Mouse (Mus musculus) forebrain, embryonic 10.5 days (tissue): ENCODE results near the gene Spns2. TPM values are rescaled to one million over a fixed set of nuclear protein-coding genes. Genes with fewer than 3 reads are reported as not detected.

Experiments used
- DNase-seq: peaks from one replicate; pipeline ENCODE4 v3.0.0-alpha.2; 2017; ENCODE audit warnings: low spot score; ENCODE audit errors: extremely low spot score
- H3K27ac ChIP-seq: fragments of 300-500 bp; sonication (generic); 2 replicates; pipeline ENCODE4 v1.5.1; 2016; ENCODE audit warnings: mild to moderate bottlenecking
- H3K27me3 ChIP-seq: fragments of 300-500 bp; sonication (generic); 2 replicates; pipeline ENCODE4 v1.6.1; 2016; ENCODE audit warnings: mild to moderate bottlenecking; ENCODE audit not compliant: poor library complexity, severe bottlenecking
- H3K36me3 ChIP-seq: fragments of 300-500 bp; sonication (generic); replicated peaks from 2 replicates; pipeline ENCODE4 v1.6.1; 2016; ENCODE audit warnings: mild to moderate bottlenecking, moderate library complexity
- H3K4me1 ChIP-seq: fragments of 300-500 bp; sonication (generic); 2 replicates; pipeline ENCODE4 v1.6.1; 2016
- H3K4me3 ChIP-seq: fragments of 300-500 bp; sonication (generic); 2 replicates; pipeline ENCODE4 v1.5.1; 2016; ENCODE audit warnings: mild to moderate bottlenecking, moderate library complexity
- H3K9me3 ChIP-seq: fragments of 300-500 bp; sonication (generic); 2 replicates; pipeline ENCODE4 v1.6.1; 2016; ENCODE audit warnings: mild to moderate bottlenecking, moderate library complexity
- WGBS: fragments of 180-500 bp; shearing (Covaris S2); methylation state at CpG from one replicate; pipeline ENCODE4 v1.1.7; 2016; 5-methylcytosine and 5-hydroxymethylcytosine counted together
- polyA plus RNA-seq: library from polyadenylated mRNA; unstranded; fragments of >200 nt; fragmentation: Nextera tagmentation; extraction: Ambion mirVana; gene quantifications from 2 replicates; pipeline ENCODE4 v1.2.1, GENCODE M21; 2016

Spns2 gene
- polyA plus RNA-seq, 1 experiment from 2014 or later = 3.0 TPM

GRCm38 (mm10) chr11:72496066-72496465 lies 6.4 kb upstream of the Spns2 start:
- Histone ChIP-seq H3K9me3 (no peaks in the 10 kb centered on the region), H3K4me1 (peaks cover 8% of the 10 kb centered on the region), H3K4me3 (no peak overlapping the region), H3K27ac (no peak overlapping the region), H3K27me3 (peaks cover 12% of the 10 kb centered on the region), H3K36me3 (no peaks in the 10 kb centered on the region)
- 64% methylated on average over 3 of the region's 3 CpGs for WGBS
- no peak for DNase-seq

DNA sequence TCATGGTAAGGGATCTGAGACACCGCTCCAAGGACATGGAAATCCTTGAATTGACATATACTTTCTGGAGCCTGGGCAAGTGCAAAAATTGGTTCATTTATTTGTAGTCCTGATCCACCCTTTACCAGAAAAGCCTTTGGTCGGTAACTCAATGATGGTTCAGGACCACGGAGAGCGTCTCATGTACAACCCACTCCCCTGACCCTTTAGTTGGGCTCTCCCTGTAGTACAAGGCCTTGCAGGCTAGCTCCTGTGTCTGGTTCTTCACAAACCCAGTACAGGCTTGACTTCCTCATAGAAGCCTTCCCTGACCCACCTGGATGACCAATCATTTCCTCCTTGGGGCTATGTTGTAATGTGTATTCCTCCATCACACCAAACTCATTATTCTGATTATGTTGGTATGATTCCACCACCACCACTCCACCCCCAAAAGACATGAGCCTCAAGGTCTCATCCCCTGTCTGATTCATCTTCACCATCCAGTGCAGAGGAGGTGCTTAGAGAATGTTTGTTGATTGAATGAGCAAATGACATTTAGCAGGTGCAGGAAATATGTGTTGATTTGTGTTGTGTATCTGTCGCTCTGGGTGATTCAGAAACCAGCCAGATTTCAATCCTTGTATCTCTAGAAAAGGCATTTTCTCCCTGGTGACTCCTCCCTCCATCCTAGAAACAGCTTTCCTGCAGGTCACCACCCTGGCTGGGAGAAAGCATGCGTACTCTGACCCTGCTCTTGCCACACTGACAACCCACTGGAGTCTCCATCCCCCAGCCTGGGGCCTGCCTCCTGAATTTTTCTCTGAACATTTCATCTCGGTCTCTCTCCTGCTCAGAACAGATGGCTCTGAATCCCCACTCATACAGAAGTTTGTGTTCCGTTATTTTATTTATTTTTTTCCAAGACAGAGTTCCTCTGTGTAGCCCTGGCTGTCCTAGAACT lies 4.6 kb upstream of the Spns2 start:
- H3K4me1 ChIP-seq = peaks cover 17% of the 10 kb centered on the region
- no peaks in the 10 kb centered on the region for H3K36me3 ChIP-seq
- H3K27me3 ChIP-seq = peaks cover 29% of the 10 kb centered on the region
- no peak overlapping the region for H3K4me3 ChIP-seq
- no peaks in the 10 kb centered on the region for H3K9me3 ChIP-seq
- H3K27ac ChIP-seq = no peak overlapping the region
- whole genome bisulfite sequencing = 55% methylated on average over 8 of the region's 8 CpGs
- DNase-seq = no peak

GRCm38 (mm10) chr11:72491130-72491960 lies 1.6 kb upstream of the Spns2 start:
- no peaks in the 10 kb centered on the region for H3K9me3 ChIP-seq
- H3K4me1 ChIP-seq = peaks cover 30% of the 10 kb centered on the region
- H3K27me3 ChIP-seq = peaks cover 59% of the 10 kb centered on the region
- WGBS = 74% methylated on average over 15 of the region's 15 CpGs
- H3K27ac ChIP-seq = no peak overlapping the region
- no peaks in the 10 kb centered on the region for H3K36me3 ChIP-seq
- no peak for DNase-seq
- H3K4me3 ChIP-seq = no peak overlapping the region

GRCm38 (mm10) chr11:72489397-72489796 lies 307 bp downstream of the Spns2 start:
- Histone ChIP-seq H3K4me3 (peak overlapping the region; percentile 68), H3K9me3 (no peaks in the 10 kb centered on the region), H3K27ac (peak overlapping the region; percentile 76), H3K36me3 (no peaks in the 10 kb centered on the region), H3K4me1 (peaks cover 40% of the 10 kb centered on the region), H3K27me3 (peaks cover 67% of the 10 kb centered on the region)
- under 1% methylated on average over 42 of the region's 42 CpGs for WGBS
- no peak for DNase-seq

DNA sequence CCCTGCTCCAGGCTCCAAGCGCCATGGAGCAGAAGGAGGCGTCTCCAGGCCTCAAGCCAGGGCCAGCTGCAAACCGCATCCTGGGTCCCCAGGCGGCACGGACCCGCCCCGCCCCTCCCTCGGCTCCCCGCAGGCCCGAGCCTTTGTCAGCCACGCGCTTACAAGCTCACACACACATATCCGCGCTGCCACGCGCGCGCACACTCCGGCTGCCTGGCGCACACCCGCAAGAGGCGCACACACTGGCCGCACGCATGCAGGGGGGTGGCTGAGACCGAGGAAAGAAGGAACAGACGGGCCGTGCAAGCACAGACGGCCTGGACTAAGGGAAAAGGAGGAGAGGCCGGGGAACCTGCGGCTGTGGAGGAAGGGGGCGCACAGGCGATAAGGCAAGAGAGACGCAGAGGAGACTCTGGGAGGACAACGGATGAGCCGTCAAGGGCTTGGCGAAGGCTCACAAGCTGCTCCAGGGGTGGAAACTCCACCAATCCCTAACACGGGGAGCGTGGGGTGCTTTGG lies 892 bp downstream of the Spns2 start:
- no peaks in the 10 kb centered on the region for H3K36me3 ChIP-seq
- peak; percentile 39 for DNase-seq
- peak overlapping the region; percentile 68 for H3K4me3 ChIP-seq
- peaks cover 40% of the 10 kb centered on the region for H3K4me1 ChIP-seq
- peaks cover 67% of the 10 kb centered on the region for H3K27me3 ChIP-seq
- H3K9me3 ChIP-seq = no peaks in the 10 kb centered on the region
- peak overlapping the region; percentile 76 for H3K27ac ChIP-seq
- under 1% methylated on average over 38 of the region's 38 CpGs for WGBS

DNA sequence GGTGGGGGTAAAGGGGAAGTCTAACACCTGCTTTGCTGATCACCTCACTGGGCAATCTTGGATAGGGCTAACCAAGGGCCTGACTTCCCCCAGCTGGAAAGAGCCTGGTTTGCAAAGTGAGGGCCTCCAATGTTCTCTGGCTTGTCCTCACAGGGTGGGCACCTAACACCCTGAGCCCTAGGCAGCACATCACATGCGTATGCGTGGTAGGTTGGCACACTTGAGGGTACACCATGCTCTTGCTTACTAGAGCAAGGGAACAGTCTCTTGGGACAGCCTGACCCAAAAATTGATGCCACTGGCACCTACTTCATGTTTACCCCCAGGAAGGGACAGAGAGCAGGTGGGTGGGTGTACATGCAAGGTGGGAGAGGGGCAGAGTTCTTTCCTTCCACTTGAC lies 2.0 kb downstream of the Spns2 start:
- DNase-seq = no peak
- Histone ChIP-seq H3K36me3 (no peaks in the 10 kb centered on the region), H3K4me3 (peak overlapping the region; percentile 68), H3K27ac (no peak overlapping the region), H3K4me1 (peaks cover 40% of the 10 kb centered on the region), H3K9me3 (no peaks in the 10 kb centered on the region), H3K27me3 (peaks cover 67% of the 10 kb centered on the region)
- WGBS = 89% methylated on average over 2 of the region's 2 CpGs

DNA sequence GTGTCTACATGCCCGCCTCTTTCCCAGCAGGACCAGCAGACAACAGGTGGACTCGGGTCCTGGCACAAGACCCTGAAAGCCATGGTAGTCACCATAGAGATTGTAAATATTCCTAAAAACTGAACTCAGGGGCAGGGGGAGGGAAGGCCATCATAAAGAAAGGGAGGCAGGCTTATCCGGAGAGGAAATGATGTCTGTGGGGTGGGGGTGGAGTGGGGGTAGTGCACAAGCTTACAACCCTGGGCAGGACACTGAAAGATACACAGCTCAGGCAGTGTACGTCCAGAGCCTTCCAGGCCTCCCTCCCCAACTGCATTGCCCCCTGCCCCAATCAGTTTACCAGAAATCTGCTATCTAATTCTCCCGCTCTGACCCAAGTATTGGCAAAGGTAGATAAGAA lies 2.5 kb downstream of the Spns2 start:
- DNase-seq = no peak
- H3K27me3 ChIP-seq = peaks cover 66% of the 10 kb centered on the region
- H3K4me3 ChIP-seq = peak overlapping the region; percentile 68
- peaks cover 39% of the 10 kb centered on the region for H3K4me1 ChIP-seq
- no peaks in the 10 kb centered on the region for H3K36me3 ChIP-seq
- H3K9me3 ChIP-seq = no peaks in the 10 kb centered on the region
- WGBS = 69% methylated on average over 5 of the region's 5 CpGs
- peak overlapping the region; percentile 22; the same call in 1 of the 2 replicates for H3K27ac ChIP-seq

DNA sequence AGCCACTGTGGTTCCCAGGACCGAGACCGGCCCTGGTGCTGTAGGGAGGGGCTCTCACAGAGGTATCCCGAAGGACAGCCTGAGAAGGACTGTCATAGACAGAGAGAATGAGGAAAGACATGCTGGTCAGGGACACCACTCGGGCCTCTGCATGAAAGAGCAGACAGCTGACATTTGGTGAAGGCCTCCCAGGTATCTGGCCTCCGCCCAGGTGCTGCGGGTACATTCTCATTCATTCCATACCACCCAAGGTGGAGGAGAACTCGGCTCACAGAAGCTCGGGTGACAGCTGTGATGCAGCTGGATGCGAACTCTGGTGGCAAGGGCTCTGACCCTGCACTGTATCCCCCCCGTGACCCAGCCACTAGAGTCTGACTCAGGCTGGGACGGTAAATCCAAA lies 3.7 kb downstream of the Spns2 start:
- peaks cover 32% of the 10 kb centered on the region for H3K4me1 ChIP-seq
- no peaks in the 10 kb centered on the region for H3K9me3 ChIP-seq
- H3K4me3 ChIP-seq = no peak overlapping the region
- 77% methylated on average over 11 of the region's 11 CpGs for WGBS
- H3K27me3 ChIP-seq = peaks cover 54% of the 10 kb centered on the region
- H3K27ac ChIP-seq = no peak overlapping the region
- no peaks in the 10 kb centered on the region for H3K36me3 ChIP-seq
- DNase-seq = no peak

DNA sequence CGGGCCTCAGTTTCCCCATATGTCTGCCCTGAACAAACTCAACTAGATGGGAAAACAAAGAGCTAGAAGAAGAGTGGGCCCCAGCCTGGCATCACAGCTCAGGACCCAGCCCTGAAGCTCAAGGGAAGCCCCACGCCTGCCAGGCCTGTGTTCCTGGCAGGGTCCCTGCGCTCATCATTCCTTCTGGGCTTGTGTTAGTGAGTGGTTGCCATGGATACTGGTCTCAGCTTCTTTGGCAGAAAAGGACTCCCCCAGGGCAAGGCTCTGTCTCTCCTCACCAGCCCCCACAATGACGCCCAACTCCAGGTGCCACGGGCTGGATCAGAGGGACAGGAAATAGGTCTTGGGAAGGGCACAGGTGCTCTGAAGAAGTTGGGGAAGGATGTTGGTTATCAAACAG lies 4.5 kb downstream of the Spns2 start:
- DNase-seq = no peak
- Histone ChIP-seq H3K9me3 (no peaks in the 10 kb centered on the region), H3K4me3 (no peak overlapping the region), H3K4me1 (peaks cover 31% of the 10 kb centered on the region), H3K36me3 (no peaks in the 10 kb centered on the region), H3K27ac (peak overlapping the region; percentile 30; the same call in 1 of the 2 replicates), H3K27me3 (peaks cover 46% of the 10 kb centered on the region)
- WGBS = 77% methylated on average over 5 of the region's 5 CpGs

DNA sequence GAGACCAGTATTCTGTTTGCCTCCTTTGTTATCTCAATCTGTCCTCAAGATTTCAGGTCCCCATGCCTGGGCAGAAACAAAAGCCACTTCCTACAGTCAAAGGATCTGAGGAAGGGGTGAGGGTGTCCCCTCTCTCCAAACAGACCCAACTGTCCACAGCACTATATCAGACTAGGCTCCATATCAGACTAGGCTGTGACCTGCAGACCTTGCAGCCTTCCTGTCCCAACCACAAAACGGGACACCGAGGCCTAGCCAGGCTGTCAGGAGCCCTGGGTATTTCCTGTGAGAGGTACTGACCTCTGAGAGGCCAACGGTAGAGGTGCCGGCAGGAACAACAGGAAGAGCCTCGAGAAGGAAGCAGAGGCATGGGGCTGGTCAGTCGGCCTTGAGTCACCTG lies 5.2 kb downstream of the Spns2 start:
- WGBS = 71% methylated on average over 6 of the region's 6 CpGs
- peaks cover 25% of the 10 kb centered on the region for H3K4me1 ChIP-seq
- H3K4me3 ChIP-seq = no peak overlapping the region
- no peaks in the 10 kb centered on the region for H3K36me3 ChIP-seq
- H3K9me3 ChIP-seq = no peaks in the 10 kb centered on the region
- no peak for DNase-seq
- 0 out of 2 replicates have a peak overlapping the region, but pooled peaks have one; percentile 11 for H3K27ac ChIP-seq
- H3K27me3 ChIP-seq = peaks cover 40% of the 10 kb centered on the region

GRCm38 (mm10) chr11:72481952-72482351 lies 7.8 kb downstream of the Spns2 start:
- Histone ChIP-seq H3K9me3 (no peaks in the 10 kb centered on the region), H3K36me3 (no peaks in the 10 kb centered on the region), H3K4me3 (no peak overlapping the region), H3K27me3 (peaks cover 14% of the 10 kb centered on the region), H3K4me1 (peaks cover 28% of the 10 kb centered on the region), H3K27ac (peak overlapping the region; percentile 67; the same call in 1 of the 2 replicates)
- 86% methylated on average over 4 of the region's 4 CpGs for WGBS
- DNase-seq = no peak

DNA sequence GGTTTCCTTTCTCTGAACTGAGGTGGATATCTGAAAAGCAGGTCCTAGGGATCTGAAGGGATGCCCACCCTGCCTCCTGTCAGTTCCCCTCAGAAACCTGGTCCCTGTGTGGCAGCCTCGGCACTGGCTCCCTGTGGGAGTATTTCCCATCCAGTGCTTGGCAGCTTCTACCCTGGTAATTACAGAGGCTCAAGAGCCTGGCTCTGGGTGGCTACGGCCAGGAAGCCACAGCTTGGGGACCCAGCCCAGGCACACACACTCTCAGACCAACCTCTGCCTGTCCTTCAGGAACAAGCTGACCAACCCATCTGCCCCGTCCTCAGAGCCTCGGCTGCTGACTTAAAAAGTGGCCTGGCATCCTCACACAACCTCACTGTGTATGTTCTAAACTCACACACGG lies 8.4 kb downstream of the Spns2 start:
- no peaks in the 10 kb centered on the region for H3K36me3 ChIP-seq
- no peak for DNase-seq
- peaks cover 8% of the 10 kb centered on the region; the same call in 1 of the 2 replicates for H3K27me3 ChIP-seq
- 83% methylated on average over 5 of the region's 5 CpGs for WGBS
- no peaks in the 10 kb centered on the region for H3K9me3 ChIP-seq
- peak overlapping the region; percentile 67 for H3K27ac ChIP-seq
- peaks cover 34% of the 10 kb centered on the region for H3K4me1 ChIP-seq
- no peak overlapping the region for H3K4me3 ChIP-seq
